Mouse (Mus musculus): ENCODE data around the gene Lrrc49. TPM values are rescaled to one million over a fixed set of nuclear protein-coding genes. Genes with fewer than 3 reads are reported as not detected.

The Lrrc49 gene
- polyA plus RNA-seq, 1 experiment, result 1.1 TPM

GRCm38 (mm10) chr9:60546169-60546568 is 141.8 kb downstream of the Lrrc49 start:
- DNase-seq, result no peak
- Histone ChIP-seq H3K27me3 (ENCODE audit: control insufficient read depth, insufficient read depth, low read length) (no peaks in the 10 kb centered on the region), H3K27ac (ENCODE audit: control insufficient read depth, insufficient read depth, low read length) (no peak overlapping the region), H3K36me3 (ENCODE audit: control insufficient read depth, insufficient read depth, low read length) (no peaks in the 10 kb centered on the region), H3K4me1 (replicated peaks; ENCODE audit: control insufficient read depth, insufficient read depth, low read length) (no peaks in the 10 kb centered on the region), H3K4me3 (ENCODE audit: control insufficient read depth, insufficient read depth, low read length) (no peak overlapping the region)
- WGBS, result 30% methylated on average over 2 of the region's 2 CpGs
- TF ChIP-seq CTCF (IDR thresholded peaks at IDR 0.05; ENCODE audit: borderline replicate concordance, control insufficient read depth, extremely low read depth, insufficient read depth, low read length, poor library complexity) (no peak), POLR2A (IDR thresholded peaks at IDR 0.05; ENCODE audit: control insufficient read depth, extremely low read depth, insufficient read depth, low read length, poor library complexity) (no peak)

- WGBS, result 50% methylated on average over 13 of the region's 13 CpGs
- no peak overlapping the region for H3K27ac ChIP-seq (ENCODE audit: control insufficient read depth, insufficient read depth, low read length)
- no peaks in the 10 kb centered on the region for H3K27me3 ChIP-seq (ENCODE audit: control insufficient read depth, insufficient read depth, low read length)
- TF ChIP-seq POLR2A (IDR thresholded peaks at IDR 0.05; ENCODE audit: control insufficient read depth, extremely low read depth, insufficient read depth, low read length, poor library complexity) (no peak), CTCF (IDR thresholded peaks at IDR 0.05; ENCODE audit: borderline replicate concordance, control insufficient read depth, extremely low read depth, insufficient read depth, low read length, poor library complexity) (no peak)
- H3K4me1 ChIP-seq (replicated peaks; ENCODE audit: control insufficient read depth, insufficient read depth, low read length), result no peaks in the 10 kb centered on the region
- H3K4me3 ChIP-seq (ENCODE audit: control insufficient read depth, insufficient read depth, low read length), result no peak overlapping the region
- no peaks in the 10 kb centered on the region for H3K36me3 ChIP-seq (ENCODE audit: control insufficient read depth, insufficient read depth, low read length)
- DNase-seq, result no peak
Observed at GRCm38 (mm10) chr9:60545361-60546096, 142.4 kb downstream of the Lrrc49 start.

DNA sequence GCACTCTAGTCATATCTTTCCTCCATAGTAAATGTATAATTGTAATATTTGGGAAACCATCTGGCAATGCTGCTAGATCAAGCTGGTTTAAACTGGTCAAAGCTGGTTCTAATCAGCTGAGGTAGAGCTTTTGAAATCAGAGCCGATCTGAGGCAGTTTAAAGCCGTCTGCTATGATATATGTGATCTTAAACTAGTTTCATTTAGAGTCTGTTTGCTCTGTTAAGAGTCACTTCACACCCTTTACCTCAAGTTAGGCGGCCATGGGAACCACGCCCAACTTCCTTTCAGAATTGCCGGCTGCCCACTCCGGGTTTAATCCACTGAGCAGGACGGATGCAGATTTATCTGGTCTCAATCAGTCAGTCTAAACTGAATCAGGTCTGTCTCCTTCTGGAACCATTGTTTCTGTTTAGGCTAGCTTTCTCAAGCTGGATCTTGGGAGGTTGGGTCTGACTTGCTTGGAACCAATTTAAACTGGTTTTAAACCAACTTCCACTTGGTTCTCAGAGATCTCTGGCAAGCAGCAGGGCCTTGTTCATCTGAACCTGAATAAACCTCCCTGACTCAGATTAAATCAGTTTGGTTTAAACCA is 144.4 kb downstream of the Lrrc49 start:
- H3K27me3 ChIP-seq (ENCODE audit: control insufficient read depth, insufficient read depth, low read length), result no peaks in the 10 kb centered on the region
- H3K27ac ChIP-seq (ENCODE audit: control insufficient read depth, insufficient read depth, low read length), result no peak overlapping the region
- 83% methylated on average over 7 of the region's 7 CpGs for WGBS
- TF ChIP-seq POLR2A (IDR thresholded peaks at IDR 0.05; ENCODE audit: control insufficient read depth, extremely low read depth, insufficient read depth, low read length, poor library complexity) (no peak), CTCF (IDR thresholded peaks at IDR 0.05; ENCODE audit: borderline replicate concordance, control insufficient read depth, extremely low read depth, insufficient read depth, low read length, poor library complexity) (no peak)
- no peaks in the 10 kb centered on the region for H3K4me1 ChIP-seq (replicated peaks; ENCODE audit: control insufficient read depth, insufficient read depth, low read length)
- DNase-seq, result no peak
- no peaks in the 10 kb centered on the region for H3K36me3 ChIP-seq (ENCODE audit: control insufficient read depth, insufficient read depth, low read length)
- no peak overlapping the region for H3K4me3 ChIP-seq (ENCODE audit: control insufficient read depth, insufficient read depth, low read length)

DNA sequence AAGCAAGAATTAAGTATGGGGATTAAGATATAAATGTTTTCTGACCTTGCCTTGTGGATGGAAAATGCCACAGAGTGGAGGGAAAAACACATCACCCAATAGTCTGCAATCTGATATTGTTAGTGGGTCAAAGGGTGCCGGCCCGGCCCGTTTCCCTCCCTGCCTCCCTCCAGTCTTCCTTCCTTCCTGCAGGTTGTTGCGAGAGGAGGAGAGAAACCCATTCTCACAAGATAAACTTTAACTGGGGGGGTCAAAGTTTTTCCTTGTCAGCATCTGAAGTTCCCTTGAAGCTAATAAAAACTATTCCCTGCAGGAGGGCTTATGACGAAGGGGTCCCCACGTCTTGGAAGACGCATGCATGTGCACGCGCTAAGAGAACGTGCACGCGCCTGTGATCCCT is 157.6 kb downstream of the Lrrc49 start:
- no peak for DNase-seq
- Histone ChIP-seq H3K36me3 (ENCODE audit: control insufficient read depth, insufficient read depth, low read length) (no peaks in the 10 kb centered on the region), H3K4me1 (replicated peaks; ENCODE audit: control insufficient read depth, insufficient read depth, low read length) (no peaks in the 10 kb centered on the region), H3K27me3 (ENCODE audit: control insufficient read depth, insufficient read depth, low read length) (no peaks in the 10 kb centered on the region), H3K27ac (ENCODE audit: control insufficient read depth, insufficient read depth, low read length) (no peak overlapping the region), H3K4me3 (ENCODE audit: control insufficient read depth, insufficient read depth, low read length) (no peak overlapping the region)
- TF ChIP-seq CTCF (IDR thresholded peaks at IDR 0.05; ENCODE audit: borderline replicate concordance, control insufficient read depth, extremely low read depth, insufficient read depth, low read length, poor library complexity), result no peak
- no peak for TF ChIP-seq POLR2A (IDR thresholded peaks at IDR 0.05; ENCODE audit: control insufficient read depth, extremely low read depth, insufficient read depth, low read length, poor library complexity)
- 79% methylated on average over 12 of the region's 12 CpGs for WGBS

DNA sequence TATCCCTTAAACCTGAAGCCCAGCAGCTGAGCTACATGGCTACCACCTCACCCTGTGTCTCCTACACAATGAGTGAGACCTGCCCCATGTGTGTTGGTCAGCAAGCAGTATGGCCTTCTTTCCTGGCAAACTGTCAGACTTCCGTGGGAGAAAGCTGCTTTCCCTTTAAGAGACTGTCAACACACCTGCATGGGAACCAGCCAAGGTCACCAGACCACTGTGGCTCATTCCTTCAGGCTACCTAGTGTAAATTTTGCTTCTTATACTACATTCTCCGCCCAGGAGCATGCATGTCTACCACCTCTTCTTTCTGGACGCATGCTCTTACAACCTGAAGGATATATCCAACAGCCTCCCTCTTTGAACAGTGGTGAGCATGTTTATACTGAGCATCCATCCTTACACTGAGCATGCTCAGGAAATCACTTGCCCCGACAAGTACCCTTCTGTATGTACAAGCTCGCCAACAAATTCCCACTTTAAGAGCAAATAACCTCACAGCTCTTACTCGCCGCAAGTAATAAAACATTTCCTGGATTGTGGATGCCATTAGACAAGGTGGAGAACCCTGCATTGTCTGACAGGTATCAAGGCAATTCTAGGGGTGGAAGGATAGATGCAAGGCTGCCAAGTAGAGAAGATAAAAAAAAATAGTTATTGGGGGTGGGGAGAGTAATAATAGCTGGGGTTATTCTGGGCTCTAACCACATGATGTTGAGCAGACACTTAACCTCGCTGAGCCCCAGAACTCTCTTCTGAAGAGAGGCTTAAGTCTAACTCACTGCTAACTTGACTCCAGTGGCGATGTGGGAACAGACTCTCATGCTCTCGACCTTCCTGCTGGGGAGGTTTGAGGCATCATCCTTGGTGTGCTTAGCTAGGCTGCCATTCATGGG is 158.4 kb downstream of the Lrrc49 start:
- no peaks in the 10 kb centered on the region for H3K4me1 ChIP-seq (replicated peaks; ENCODE audit: control insufficient read depth, insufficient read depth, low read length)
- no peak overlapping the region for H3K4me3 ChIP-seq (ENCODE audit: control insufficient read depth, insufficient read depth, low read length)
- WGBS, result 85% methylated on average over 10 of the region's 10 CpGs
- no peaks in the 10 kb centered on the region for H3K36me3 ChIP-seq (ENCODE audit: control insufficient read depth, insufficient read depth, low read length)
- TF ChIP-seq CTCF (IDR thresholded peaks at IDR 0.05; ENCODE audit: borderline replicate concordance, control insufficient read depth, extremely low read depth, insufficient read depth, low read length, poor library complexity) (no peak), POLR2A (IDR thresholded peaks at IDR 0.05; ENCODE audit: control insufficient read depth, extremely low read depth, insufficient read depth, low read length, poor library complexity) (no peak)
- H3K27me3 ChIP-seq (ENCODE audit: control insufficient read depth, insufficient read depth, low read length), result no peaks in the 10 kb centered on the region
- no peak for DNase-seq
- no peak overlapping the region for H3K27ac ChIP-seq (ENCODE audit: control insufficient read depth, insufficient read depth, low read length)

- Histone ChIP-seq H3K4me1 (replicated peaks; ENCODE audit: control insufficient read depth, insufficient read depth, low read length) (no peaks in the 10 kb centered on the region), H3K36me3 (ENCODE audit: control insufficient read depth, insufficient read depth, low read length) (no peaks in the 10 kb centered on the region), H3K27me3 (ENCODE audit: control insufficient read depth, insufficient read depth, low read length) (no peaks in the 10 kb centered on the region), H3K27ac (ENCODE audit: control insufficient read depth, insufficient read depth, low read length) (no peak overlapping the region), H3K4me3 (ENCODE audit: control insufficient read depth, insufficient read depth, low read length) (no peak overlapping the region)
- no peak for DNase-seq
- no peak for TF ChIP-seq POLR2A (IDR thresholded peaks at IDR 0.05; ENCODE audit: control insufficient read depth, extremely low read depth, insufficient read depth, low read length, poor library complexity)
- WGBS, result 78% methylated on average over 3 of the region's 3 CpGs
Observed at GRCm38 (mm10) chr9:60528269-60528668, 159.7 kb downstream of the Lrrc49 start.

All from thymus, adult 2 months (tissue).